Mouse (Mus musculus): Measurements from ENCODE around the gene Txndc12. TPM values are rescaled to one million over a fixed set of nuclear protein-coding genes. Genes with fewer than 3 reads are reported as not detected.

Txndc12 gene
- total and polyA plus RNA-seq, 3 experiments, result 45.5 to 62.3 (median 52.7) TPM

DNA sequence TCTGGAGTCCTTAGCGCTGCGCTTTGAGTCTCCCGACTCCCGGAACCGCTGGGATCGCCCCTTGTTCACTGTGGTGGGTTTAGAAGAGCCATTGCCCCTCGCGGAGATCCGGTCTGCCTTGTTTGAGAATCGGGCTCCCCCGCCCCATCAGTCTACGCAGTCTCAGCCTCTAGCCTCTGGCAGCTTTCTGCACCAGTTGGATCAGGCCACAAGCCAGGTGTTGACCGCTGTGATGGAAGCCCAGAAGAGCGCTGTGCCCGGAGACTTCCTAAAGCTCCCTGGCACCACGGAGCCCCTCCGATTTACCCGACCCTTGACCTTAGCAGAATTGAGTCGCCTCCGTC, 14.1 kb downstream of the Txndc12 start, which contains the start of gene A730015C16Rik:
Gene A730015C16Rik (minus strand): TSS at position 115 of the 344 bp plus-strand sequence.
- Histone ChIP-seq H3K27me3 (replicated peaks) (no peaks in the 10 kb centered on the region), H3K9me3 (replicated peaks; ENCODE audit: low read length) (no peaks in the 10 kb centered on the region), H3K9ac (ENCODE audit: insufficient read depth, low read depth) (peak within 1 kb of the TSS; percentile 68), H3K27ac (ENCODE audit: insufficient read depth, low read depth) (peak within 1 kb of the TSS; percentile 53), H3K4me1 (ENCODE audit: control insufficient read depth in 1 of 2, insufficient read depth in 2 of 2) (peaks cover 0 to 19% of the 10 kb centered on the region in 2 experiments; a peak in 2 of 4 replicates), H3K79me2 (replicated peaks; ENCODE audit: control insufficient read depth, extremely low read depth, insufficient read depth, poor library complexity, severe bottlenecking) (peaks cover 25% of the 10 kb centered on the region), H3K36me3 (replicated peaks in 1 of 2; ENCODE audit: control insufficient read depth in 1 of 2, insufficient read depth in 1 of 2, low read length in 1 of 2) (peaks cover 2 to 19% of the 10 kb centered on the region in 2 experiments), H3K4me2 (ENCODE audit: insufficient read depth, low read depth, poor library complexity, severe bottlenecking) (peak within 1 kb of the TSS; percentile 82), H3K4me3 (replicated peaks in 1 of 3; ENCODE audit: low read depth in 2 of 3, low read length in 2 of 3, poor library complexity in 1 of 3) (peak within 1 kb of the TSS; percentile 87 to 98 (median 97))
- in situ Hi-C loops (cut with MboI; ENCODE audit: low pct_ligation_motif_present, low pct_unique_long_range_greater_than_20kb, low sequenced_read_pairs) (no loop called here), dilution Hi-C loops (cut with MboI; ENCODE audit: extremely low pct_ligation_motif_present, extremely low pct_unique_long_range_greater_than_20kb, low sequenced_read_pairs) (no loop called here)
- no peak for DNase-seq (ENCODE audit: extremely low read depth)
- TF ChIP-seq NRF1 (IDR thresholded peaks at IDR 0.05; ENCODE audit: low read depth, low read length), result no peak
- TF ChIP-seq POLR2AphosphoS2 (IDR thresholded peaks at IDR 0.05; ENCODE audit: low read depth, low read length), result no peak
- TF ChIP-seq UBTF (IDR thresholded peaks at IDR 0.05; ENCODE audit: low read depth, low read length), result no peak
- no peak for TF ChIP-seq CHD2 (IDR thresholded peaks at IDR 0.05; ENCODE audit: low read length)
- TF ChIP-seq RCOR1 (conservative IDR thresholded peaks at IDR 0.05; ENCODE audit: low read depth, low read length), result no peak
- no peak for TF ChIP-seq TCF12 (IDR thresholded peaks at IDR 0.05; ENCODE audit: low read depth, low read length)
- no peak for TF ChIP-seq KAT2A (IDR thresholded peaks at IDR 0.05; ENCODE audit: insufficient replicate concordance, low read length)
- no peak for TF ChIP-seq ZMIZ1 (IDR thresholded peaks at IDR 0.05; ENCODE audit: low read depth, low read length)
- no peak for TF ChIP-seq PAX5 (IDR thresholded peaks at IDR 0.05; ENCODE audit: low read length)

DNA sequence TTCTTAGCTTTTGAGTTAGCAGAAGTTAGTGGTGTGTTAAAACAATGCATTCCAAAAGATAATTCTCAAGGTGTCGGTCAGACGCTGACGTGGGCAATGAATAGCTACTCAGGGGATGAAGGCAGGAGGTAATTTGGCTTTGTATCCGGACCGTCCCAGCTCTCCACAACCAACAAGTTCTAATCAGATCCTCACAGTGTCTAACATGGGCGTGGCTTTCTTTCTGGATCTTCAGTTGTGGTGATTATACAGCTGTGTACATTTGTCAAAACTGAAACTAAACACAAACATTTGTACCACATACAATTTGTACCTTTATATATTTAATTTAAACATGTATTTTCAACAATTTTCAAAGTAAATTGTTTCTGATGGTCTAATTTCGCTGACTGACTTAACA, 32.4 kb downstream of the Txndc12 start:
- in situ Hi-C loops (cut with MboI; ENCODE audit: low pct_ligation_motif_present, low pct_unique_long_range_greater_than_20kb, low sequenced_read_pairs) (loop anchor here (5.0 kb wide), 3 partner anchors 120 to 300 kb away; no protein-coding TSS in a partner anchor), dilution Hi-C loops (cut with MboI; ENCODE audit: extremely low pct_ligation_motif_present, extremely low pct_unique_long_range_greater_than_20kb, low sequenced_read_pairs) (no loop called here)
- Histone ChIP-seq H3K27me3 (replicated peaks) (no peaks in the 10 kb centered on the region), H3K9ac (ENCODE audit: insufficient read depth, low read depth) (no peak overlapping the region), H3K4me2 (ENCODE audit: insufficient read depth, low read depth, poor library complexity, severe bottlenecking) (no peak overlapping the region), H3K9me3 (replicated peaks; ENCODE audit: low read length) (no peaks in the 10 kb centered on the region), H3K27ac (ENCODE audit: insufficient read depth, low read depth) (no peak overlapping the region), H3K36me3 (replicated peaks in 1 of 2; ENCODE audit: control insufficient read depth in 1 of 2, insufficient read depth in 1 of 2, low read length in 1 of 2) (peaks cover 0 to 20% of the 10 kb centered on the region in 2 experiments), H3K4me1 (ENCODE audit: control insufficient read depth in 1 of 2, insufficient read depth in 2 of 2) (peaks cover 0 to 5% of the 10 kb centered on the region in 2 experiments; a peak in 2 of 4 replicates), H3K4me3 (replicated peaks in 1 of 3; ENCODE audit: low read depth in 2 of 3, low read length in 2 of 3, poor library complexity in 1 of 3) (no peak overlapping the region), H3K79me2 (replicated peaks; ENCODE audit: control insufficient read depth, extremely low read depth, insufficient read depth, poor library complexity, severe bottlenecking) (no peaks in the 10 kb centered on the region)
- TF ChIP-seq JUN (IDR thresholded peaks at IDR 0.05; ENCODE audit: insufficient read depth, low read depth, low read length) (no peak), ZC3H11A (IDR thresholded peaks at IDR 0.05; ENCODE audit: low read depth, low read length) (no peak), ZKSCAN1 (IDR thresholded peaks at IDR 0.05; ENCODE audit: borderline replicate concordance, low read depth, low read length) (no peak), ZNF384 (IDR thresholded peaks at IDR 0.05; ENCODE audit: low read depth, low read length) (no peak), TBP (conservative IDR thresholded peaks at IDR 0.05; ENCODE audit: low read depth, low read length) (no peak), NELFE (IDR thresholded peaks at IDR 0.05; ENCODE audit: low read depth, low read length) (no peak), ZMIZ1 (IDR thresholded peaks at IDR 0.05; ENCODE audit: low read depth, low read length) (no peak), RCOR1 (conservative IDR thresholded peaks at IDR 0.05; ENCODE audit: low read depth, low read length) (no peak), UBTF (IDR thresholded peaks at IDR 0.05; ENCODE audit: low read depth, low read length) (no peak), PAX5 (IDR thresholded peaks at IDR 0.05; ENCODE audit: low read length) (no peak), KAT2A (IDR thresholded peaks at IDR 0.05; ENCODE audit: insufficient replicate concordance, low read length) (no peak), CHD2 (IDR thresholded peaks at IDR 0.05; ENCODE audit: low read length) (no peak), SMC3 (IDR thresholded peaks at IDR 0.05; ENCODE audit: low read depth, low read length) (no peak), MEF2A (IDR thresholded peaks at IDR 0.05; ENCODE audit: borderline replicate concordance, low read depth, low read length) (no peak)
- no peak for DNase-seq (ENCODE audit: extremely low read depth)

Measured in CH12.LX (cell line).